Mouse (Mus musculus) cerebellum, adult 9-11 months (tissue): ENCODE data around the gene Tbc1d22b.
"Not testable (repeated sequence)": the region's sequence is repeated elsewhere in the genome, so short reads cannot be mapped to it uniquely, and the experiment has no call there.

Source experiments
- DNase-seq: peaks from one replicate; pipeline ENCODE4 v3.0.0; 2022

Tbc1d22b gene

DNA sequence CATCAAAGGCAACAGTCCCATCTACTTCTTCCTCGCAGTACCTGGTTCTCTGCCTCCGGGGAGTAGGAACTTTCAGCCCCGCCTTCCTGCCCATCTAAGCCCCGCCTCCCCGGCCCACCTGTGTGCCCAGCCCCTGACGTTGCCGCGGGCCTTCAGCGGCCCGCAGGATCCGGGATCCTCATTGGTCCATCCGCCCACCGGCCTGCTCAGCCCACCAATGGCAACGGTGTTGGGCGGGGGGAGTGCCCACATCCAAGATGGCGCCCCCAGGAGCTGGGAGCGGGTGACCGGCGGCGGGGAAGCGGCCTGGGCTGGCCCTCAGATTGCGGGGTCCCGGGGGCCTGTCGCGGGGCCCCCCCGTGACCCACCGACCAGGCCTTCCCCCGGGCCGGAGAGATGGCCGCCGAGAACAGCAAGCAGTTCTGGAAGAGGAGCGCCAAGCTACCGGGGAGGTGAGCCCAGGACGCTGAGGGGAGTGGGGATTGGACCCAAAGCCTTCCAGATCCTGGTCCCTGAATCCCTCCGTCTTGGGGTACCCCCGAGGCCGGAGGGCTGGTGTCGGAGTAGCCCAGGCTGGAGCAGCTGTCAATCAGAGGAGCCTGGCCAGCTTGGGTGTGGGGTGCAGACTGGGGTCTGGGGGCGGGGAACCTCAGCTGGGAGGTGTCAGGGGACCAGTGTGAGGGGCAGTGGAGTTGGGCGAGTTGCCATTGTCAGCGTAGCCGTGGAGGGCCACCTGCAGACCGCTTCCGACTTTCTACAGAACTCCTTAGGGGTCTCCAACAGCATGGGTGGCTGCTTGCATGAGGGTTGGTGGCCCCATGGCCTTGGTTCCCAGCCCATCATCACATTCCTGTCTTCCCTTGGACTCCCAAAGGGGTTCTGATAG, at the start of gene Tbc1d22b, which contains the start of gene Gm17657:
Tbc1d22b (plus strand) TSS at position 243 of the 886 bp plus-strand sequence.
Gm17657 (minus strand) TSS at position 96 of the 886 bp plus-strand sequence.
- peak; percentile 97 for DNase-seq

DNA sequence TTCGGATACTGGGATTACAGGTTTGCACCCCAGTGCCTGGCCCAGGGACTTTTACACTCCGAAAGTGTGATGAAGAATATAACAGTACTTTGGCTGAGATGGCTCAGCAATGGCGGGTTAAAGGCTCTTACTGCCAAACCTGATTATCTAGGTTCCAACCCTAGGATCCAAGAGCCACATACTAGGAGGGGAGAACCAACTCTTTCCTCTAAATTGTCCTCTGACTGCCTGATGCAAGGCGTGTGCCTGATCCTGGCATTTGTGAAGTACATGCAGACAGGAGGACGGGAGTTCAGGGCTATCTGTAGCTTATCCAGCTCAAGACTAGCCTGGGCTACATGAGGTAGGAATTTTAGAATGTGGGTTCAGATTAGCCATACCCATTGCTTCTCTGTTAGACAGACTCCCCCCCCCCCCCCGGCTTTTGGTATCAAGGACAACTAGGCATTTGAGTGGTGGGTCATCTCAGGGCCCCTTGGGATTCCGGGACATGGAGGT, 49.3 kb upstream of the Tbc1d22b start:
- DNase-seq: no peak

DNA sequence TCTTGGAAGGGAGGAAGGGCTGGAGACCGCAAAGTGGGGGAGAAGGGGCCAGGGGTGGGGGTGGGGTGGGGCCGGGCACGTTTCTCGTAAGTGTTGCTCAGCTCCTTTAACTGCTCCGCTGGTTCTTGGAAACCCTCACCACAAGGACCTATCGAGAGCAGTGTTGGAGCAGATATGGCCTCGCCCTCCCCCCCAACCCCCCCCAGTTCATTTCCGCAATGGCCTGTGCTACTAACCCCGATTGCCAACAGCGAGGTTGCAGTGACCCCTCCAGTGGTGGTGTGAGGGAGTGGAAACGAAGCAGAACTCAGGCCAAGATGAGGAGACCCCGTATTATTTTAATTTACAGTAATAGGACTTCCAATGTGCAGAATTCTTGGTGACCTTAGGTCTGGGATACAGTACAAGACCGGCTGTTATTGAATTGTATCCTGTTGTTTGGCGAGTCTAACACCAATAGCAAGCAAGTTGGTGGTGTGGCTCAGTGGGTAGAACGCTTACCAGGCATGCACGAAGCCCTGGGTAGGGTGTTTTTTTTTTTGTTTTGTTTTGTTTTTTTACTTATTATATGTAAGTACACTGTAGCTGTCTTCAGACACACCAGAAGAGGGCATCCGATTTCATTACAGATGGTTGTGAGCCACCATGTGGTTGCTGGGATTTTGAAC, 48.6 kb upstream of the Tbc1d22b start:
- DNase-seq: no peak

DNA sequence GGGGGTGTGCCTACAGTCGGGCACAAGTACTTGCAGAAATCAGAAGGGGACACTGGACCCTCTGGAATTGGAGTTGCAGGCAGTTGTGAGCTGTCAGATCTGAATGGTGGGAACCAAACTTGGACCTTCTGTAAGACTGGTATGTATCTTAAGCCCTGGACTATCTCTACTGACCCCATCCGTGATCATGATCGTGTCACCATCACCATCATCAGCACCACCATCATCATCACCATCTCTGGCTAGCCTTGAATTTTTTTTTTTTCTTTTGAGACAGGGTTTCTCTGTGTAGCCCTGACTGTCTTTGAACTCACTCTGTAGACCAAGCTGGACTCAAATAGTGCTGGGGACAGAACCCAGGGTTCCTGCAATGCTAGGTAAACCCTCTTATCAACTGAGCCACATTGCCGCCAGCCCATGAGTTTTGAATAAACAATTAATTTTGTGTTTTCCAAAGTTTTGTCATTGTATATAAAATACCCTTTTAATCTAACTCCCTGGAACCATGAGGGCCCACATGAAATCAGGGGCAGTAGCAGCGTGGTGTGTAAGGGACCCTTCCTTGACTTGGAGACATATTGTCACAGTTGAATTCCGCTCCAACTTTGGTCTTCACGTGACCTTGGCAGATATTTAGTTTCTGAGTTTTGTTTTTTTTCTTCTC, 47.4 kb upstream of the Tbc1d22b start:
- no peak for DNase-seq

DNA sequence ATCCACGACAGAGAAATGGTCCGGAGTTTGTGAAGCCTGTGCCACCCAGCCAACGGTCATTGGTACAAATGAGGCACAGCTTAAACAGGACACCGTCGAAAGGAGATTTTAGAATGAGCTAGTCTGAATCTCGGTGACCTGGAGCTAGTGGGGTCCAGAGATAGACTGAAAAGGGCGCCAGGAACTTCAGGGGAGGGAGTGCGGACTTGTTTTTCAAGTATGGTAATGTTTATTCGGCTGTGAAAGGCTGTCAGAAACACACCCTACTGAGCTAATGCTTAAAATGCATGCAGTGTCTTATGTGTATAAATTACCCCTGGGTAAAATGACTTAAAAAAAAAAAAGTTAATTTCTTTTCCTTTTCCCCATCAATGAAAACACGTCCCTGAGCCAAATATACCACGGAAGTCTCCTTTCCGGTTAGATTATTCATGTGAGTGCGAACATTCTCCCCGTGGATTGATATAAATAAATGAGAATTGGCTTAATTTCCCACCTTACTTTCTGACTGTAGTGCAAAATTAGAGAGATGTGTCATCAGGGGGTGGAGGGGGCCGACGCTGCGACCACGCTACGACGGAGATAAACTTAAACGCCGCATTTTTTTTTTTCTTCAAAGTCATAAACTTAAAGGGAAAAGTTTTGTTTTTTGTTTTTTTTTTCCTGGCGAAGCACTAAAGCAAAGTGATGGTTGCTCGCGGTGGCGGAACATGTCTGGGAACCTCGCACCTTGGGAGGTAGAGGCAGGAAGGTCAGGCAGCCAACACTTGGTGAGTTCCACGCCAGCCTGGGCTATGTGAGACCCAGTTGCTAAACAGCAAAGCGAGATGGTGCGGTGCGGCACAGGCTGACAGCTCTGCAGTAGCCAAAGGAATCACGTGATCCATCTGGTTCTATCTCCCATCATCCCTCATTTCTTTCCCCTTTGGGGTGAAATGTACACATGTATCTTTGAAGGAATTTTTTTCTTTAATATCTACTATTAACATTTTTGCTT, 46.6 kb upstream of the Tbc1d22b start:
- DNase-seq: no peak

DNA sequence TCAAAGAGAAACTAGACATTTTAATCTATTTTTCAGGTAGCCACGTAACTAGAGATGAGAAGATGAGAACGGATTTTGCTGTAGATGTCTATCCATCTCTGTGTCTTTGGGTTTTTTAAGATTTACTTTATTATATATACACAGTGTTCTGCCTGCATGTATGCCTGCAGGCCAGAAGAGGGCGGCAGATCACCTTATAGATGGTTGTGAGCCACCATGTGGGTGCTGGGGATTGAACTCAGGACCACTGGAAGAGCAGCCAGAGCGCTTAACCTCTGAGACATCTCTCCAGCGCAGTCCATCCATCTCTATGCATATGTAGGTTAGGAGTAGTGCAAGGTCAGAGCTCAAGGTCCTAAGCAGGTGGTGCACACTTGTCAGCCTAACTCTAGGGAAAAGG, 45.9 kb upstream of the Tbc1d22b start:
- DNase-seq: no peak

DNA sequence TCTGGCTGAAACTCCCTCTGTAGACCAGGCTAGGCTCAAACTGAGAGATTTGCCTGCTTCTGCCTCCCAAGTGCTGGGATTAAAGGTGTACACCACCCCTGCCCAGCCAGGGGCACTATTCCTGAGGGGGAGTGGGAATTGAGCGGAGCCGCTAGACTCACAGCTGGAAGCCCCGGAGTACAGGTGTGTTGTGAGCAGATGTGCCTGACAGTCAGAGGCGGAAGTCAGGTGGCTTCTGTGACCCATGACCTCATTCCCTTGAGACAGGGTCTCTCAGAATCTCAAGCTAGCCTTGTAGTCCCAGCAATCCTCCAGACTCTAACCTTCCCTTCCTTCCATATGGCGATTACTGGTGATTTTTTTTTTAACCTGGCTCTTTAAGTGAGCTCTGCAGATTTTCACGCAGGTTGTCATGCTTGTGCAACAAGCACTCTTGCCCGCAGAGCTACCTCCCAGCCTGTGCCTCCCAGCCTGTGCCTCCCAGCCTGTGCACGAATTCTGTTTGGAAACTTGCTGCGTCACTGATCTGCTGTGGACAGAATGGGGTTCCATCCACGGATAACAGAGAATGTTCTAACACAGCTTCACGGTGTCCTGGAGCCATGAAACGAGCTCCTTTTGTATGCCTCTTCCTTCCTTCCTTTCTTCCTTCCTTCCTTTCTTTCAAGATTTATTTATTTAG, 40.5 kb upstream of the Tbc1d22b start:
- DNase-seq: no peak

DNA sequence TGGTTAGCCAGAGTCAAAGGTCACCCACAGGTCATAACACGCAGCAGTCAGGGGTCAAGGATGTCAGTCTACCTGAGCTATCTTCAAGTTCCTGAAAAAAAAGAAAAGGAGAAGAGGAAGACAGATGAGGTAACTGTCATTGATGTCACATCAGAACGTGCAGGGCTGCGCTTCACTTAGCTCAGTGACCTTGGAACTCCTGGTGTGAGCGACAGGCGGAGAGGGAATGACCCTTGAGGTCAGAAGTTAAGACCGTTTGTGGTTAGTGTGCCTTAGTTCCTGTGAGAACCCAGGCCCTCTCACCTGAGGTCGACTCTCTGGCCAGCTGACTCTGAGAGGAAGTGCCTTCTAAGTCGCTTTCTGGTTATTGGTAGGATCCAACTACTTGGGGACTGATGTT, 38.9 kb upstream of the Tbc1d22b start:
- DNase-seq: no peak

DNA sequence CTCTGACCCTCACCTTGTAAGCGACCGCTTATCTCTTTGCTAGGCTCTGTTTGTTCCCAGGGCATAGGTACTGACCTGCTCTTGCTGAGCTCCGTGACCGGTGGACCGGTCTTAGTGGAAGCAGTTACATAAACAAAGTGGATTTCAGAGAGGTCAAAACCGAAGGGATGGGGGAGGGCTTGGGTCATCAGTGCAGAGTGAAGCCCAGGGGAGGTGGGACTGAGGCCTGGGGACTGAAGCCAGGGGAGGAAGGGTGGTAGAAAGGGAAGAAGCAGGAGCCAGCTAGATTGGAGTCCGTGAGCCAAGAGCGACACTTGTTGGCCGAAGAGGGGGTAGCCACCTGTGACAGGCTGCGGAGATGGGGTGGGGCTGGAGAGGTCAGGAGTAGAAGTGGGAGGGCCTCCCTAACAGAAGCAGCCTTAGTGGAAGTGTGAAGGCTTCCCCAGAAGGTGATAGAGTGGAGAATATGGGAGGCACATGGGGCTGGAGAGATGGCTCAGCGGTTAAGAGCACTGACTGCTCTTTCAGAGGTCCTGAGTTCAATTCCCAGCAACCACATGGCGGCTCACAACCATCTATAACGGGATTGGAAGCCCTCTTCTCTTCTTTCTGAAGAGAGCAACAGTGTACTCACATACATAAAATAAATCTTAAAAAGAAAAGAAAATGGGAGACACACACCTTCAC, 36.4 kb upstream of the Tbc1d22b start:
- no peak for DNase-seq

DNA sequence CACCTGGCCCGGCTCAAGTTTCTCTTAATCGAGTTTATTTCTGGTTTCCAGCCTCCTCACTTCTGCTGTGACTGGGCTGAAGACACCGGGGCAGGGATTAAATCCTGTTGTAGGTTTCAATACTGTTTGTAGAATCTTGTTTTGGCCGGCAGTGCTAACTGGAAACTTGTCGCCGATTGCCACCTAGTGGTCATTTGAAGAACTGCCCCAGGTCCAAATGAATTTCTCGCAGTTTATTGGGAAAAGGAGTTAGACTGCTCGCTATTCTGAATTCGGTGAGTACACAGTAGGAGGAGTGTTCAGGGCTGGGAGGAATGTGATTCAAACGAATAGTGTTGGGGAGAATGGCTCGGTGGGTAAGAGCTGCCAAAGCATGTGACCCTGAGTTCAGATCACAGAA, 35.1 kb upstream of the Tbc1d22b start:
- peak; percentile 75 for DNase-seq

DNA sequence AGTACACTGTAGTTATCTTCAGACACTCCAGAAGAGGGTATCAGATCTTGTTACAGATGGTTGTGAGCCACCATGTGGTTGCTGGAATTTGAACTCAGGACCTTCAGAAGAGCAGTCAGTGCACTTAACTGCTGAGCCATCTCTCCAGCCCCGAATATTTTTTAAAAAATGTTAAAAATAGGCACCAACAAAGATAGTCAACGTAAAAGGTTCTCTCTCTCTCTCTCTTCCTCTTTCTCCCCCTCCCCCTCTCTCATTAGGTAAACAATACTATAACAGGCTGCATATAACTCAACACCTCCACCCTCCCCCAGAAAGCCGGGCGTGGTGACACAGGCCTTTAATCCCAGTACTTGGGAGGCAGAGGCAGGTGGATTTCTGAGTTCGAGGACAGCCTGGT, 30.9 kb upstream of the Tbc1d22b start:
- DNase-seq: not testable (repeated sequence)

DNA sequence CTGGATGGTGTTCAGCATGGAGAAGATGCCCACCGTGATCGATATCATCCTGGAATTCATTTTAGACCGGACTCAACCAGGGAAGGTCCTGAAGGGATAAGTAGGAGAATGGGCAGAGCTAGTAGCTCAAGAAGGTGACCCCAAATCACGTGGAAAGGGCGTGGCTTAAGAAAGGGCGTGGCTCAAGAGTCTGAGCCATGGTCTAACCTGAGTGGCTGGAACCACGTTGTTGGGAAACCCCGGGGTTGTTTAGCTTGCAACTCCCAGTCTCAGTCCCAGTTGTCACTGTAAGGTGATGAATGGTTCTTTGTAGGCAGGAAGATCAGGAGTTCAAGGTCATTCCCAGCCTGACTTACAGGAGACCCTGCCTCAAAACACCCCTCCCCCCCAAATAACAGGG, 29.9 kb upstream of the Tbc1d22b start:
- no peak for DNase-seq

DNA sequence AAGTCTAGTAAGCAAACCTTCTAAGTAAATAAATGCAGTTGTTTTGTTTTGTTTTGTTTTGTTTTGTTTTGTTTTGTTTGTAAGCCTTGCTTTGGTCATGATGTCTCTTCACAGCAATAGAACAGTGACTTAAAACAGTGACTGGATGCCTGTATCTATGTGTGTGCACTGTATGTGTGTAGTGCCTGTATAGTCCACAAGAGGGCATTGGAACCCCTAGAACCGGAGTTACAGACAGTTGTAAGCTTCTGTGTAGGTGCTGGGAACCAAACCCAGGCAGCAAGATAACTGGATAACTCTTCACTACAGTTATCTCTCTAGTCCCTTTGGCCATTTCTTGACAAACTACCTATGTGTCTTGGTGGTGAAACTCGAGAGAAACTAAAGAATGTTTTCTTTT, 24.0 kb upstream of the Tbc1d22b start:
- DNase-seq: no peak

DNA sequence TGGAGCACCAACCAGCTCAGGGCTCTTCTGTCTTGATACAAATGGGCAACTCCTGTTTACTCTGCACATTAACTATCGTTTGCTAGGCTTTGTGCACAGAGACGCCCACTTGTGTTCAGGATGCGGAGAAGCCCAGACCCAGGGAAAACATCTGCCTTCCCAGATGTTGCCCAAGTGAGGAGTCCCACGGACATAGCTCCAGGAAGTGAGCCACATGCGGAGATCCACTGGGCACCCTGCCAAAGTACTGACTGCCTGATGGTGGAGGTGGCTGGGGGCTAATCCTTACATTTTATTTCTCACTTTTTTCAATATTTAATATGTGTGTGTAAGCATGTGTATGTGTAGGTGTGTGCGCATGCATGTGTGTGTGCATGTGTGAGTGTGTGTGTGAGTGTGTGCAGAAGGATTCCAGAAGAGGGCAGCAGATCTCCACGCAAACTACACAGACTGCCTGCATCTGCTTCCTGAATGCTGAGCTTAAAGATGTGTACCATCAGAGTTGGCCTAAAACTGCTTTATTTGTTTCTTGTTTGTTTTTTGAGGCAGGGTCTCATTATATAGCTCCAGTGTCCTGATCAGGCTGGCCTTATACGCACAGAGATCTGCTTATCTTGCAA, 20.9 kb upstream of the Tbc1d22b start:
- DNase-seq: no peak

DNA sequence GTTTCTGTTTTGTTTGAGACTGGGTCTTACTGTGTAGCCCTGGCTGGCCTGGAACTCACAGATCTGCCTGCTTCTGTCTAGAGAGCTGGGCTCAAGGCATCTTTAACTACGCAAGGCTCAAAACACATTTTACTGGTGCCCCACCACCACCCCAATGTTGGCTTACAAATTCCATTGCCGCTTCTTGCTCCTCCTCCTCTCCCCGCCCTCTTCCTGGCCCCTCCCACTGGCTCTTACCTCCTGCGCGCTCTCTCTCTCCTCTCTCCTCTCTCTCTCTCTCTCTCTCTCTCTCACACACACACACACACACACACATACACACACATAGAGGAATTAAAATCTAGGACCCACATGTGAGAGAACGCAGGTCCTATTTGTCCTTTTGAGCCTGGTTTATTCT, 19.1 kb upstream of the Tbc1d22b start:
- DNase-seq: no peak

DNA sequence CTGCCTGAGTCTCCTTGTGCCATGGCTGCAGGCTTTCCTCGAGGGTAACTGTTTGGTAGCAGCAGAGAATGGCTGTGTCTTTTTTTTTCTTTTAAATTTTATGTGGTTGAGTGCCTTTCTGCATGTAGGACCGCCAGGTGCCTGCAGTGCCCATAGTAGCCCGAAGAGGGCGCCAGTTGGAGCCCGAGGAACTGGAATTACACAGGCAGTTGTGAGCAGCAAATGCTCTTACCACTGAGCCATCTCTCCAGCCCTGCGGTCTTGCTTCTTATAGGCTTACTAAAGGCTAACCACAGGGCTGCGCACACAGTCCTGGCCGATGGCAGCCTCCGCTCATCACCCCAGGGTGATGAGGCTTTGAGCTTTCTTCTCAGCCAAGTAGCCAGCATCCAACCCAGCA, 18.3 kb upstream of the Tbc1d22b start:
- DNase-seq: no peak

DNA sequence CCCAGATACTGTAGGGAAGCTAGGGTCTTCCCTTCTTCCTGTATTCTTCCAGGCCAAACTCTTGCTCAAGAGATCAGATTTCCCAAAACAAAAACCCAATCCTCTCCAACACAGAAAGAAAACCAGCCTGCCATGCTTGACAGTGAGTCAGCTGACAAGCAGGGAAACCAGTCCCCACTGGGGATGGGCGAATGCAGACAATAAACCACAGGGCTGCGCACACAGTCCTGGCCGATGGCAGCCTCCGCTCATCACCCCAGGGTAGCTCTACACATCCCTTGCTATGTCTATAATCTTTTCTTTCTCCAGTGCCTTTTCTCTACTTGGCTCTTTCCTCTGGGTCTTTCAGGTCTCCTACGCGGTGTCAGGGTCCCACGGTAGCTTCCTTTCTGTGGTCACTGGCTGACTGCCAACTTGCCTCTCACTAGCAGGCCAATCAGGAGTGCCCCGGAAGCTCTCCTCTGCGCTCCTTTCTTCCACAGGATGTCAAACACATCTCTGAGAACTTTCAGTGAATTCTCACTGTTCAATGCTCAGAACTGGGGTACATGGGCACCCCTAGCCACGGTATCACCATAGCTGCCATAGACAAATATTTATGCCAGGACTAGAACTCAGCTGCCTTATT, 17.7 kb upstream of the Tbc1d22b start:
- DNase-seq: no peak

DNA sequence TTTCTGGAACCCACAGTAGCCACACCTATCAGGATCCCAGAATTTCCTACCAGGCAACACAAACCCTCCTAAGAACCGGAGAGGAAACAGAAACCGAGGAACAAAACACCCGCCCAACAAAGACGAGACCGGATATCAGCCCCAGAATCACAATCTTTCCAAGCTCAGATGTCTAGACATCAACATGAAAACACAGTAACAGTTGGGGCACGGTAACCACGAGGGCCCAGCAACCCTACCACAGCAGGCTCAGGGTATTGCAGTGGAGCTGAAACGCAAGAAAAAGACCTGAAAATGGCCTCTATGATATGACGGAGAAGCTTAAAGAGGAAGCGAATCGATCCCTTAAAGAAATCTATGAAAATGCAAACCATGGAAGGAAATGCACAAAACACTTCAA, 15.7 kb upstream of the Tbc1d22b start:
- no peak for DNase-seq

DNA sequence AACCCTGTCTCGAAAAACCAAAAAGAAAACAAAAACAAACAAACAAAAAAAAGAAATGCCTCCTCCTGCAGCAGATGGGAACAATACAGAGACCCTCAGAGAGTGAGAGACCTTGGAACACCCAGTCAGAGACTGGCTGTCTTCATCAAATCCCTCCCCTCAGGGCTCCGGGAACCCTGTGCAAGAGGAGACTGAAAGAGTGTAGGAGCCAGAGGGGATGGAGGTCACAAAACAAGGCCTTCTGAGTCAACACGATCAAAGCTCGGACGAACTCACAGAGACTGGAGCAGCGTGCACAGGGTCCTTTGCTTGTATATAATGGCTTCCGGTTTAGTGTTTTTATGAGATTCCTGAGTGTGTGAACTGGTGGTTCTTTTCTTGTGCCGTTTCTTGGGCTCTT, 9.2 kb upstream of the Tbc1d22b start:
- no peak for DNase-seq

DNA sequence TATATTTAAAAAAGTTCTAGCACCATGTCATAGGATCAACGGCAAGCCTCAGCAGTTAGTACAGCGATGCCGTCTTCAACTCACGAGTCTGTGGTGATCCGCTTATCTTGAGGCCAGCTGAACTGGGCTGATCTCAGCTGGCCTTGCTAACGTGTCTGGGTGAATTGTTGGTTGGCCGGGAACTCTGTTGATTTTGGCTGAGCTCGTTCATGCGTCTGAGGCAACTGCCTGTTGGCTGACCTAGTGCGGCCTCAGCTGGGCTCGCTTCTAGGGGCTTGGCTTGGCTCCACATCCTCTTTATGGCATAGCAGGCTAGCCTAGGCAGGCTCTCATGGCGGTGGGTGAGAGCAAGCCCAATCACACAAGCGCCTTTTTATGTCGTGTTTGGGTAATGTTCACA, 8.2 kb upstream of the Tbc1d22b start:
- DNase-seq: peak; percentile 69
